Mouse (Mus musculus) G1E (cell line): ENCODE results near the gene Emp2.

Source experiments
- CTCF ChIP-seq: IDR thresholded peaks from 2 replicates; pipeline ENCODE4 v1.5.1; 2012; ENCODE audit warnings: low read depth, low read length, inconsistent platforms, mixed read lengths
- GATA1 ChIP-seq: IDR thresholded peaks from 2 replicates; pipeline ENCODE4 v1.6.1; 2012; ENCODE audit warnings: borderline replicate concordance, low read length, inconsistent platforms, mixed read lengths
- TAL1 ChIP-seq: conservative IDR thresholded peaks from 2 replicates; pipeline ENCODE4 v1.6.1; 2012; ENCODE audit warnings: low read depth, low read length, inconsistent platforms, mixed read lengths

DNA sequence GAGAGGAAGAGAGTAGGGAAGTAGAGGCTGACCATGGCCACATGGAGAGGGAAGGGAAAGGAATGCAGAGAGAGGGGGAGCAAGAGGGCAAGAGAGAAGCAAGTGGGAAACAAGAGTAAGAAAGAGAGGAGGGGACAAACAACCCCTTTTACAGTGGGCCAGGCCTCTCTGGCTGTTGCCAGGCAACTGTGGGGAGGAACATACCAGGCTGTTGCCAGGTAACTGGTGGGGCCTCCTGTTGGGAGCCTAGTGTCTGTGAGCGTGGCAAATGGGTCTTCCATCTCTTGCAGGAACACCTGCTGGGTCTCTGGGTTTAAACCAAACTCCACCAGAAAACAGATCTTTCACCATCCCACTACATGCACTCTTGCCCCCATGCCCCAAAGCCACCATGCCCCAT, 59.8 kb downstream of the Emp2 start:
- no peak for TF ChIP-seq CTCF
- no peak for TF ChIP-seq TAL1
- no peak for TF ChIP-seq GATA1
